Mouse (Mus musculus): ENCODE results near the gene Sgms1.
A peak's percentile ranks its signal among the peaks of the same experiment; 100 is the strongest.

Gene Sgms1

GRCm38 (mm10) chr19:32210450-32211292 is 178.8 kb downstream of the Sgms1 start:
- DNase-seq (ENCODE audit: low spot score): peak; percentile 95

- DNase-seq (ENCODE audit: low spot score): peak; percentile 68
Measured at GRCm38 (mm10) chr19:32210099-32210449, 179.4 kb downstream of the Sgms1 start.

- DNase-seq (ENCODE audit: low spot score): peak; percentile 78
Measured at GRCm38 (mm10) chr19:32202131-32203114, 187.1 kb downstream of the Sgms1 start.

GRCm38 (mm10) chr19:32199861-32200574 is 189.5 kb downstream of the Sgms1 start:
- DNase-seq (ENCODE audit: low spot score): peak; percentile 53

- DNase-seq (ENCODE audit: low spot score): no peak
Measured at GRCm38 (mm10) chr19:32199133-32199532, 190.4 kb downstream of the Sgms1 start.

- no peak for DNase-seq (ENCODE audit: low spot score)
Measured at GRCm38 (mm10) chr19:32198494-32199106, 190.9 kb downstream of the Sgms1 start.

- DNase-seq (ENCODE audit: low spot score): peak; percentile 38
Measured at GRCm38 (mm10) chr19:32196976-32197819, 192.3 kb downstream of the Sgms1 start.

- peak; percentile 79 for DNase-seq (ENCODE audit: low spot score)
Measured at GRCm38 (mm10) chr19:32196222-32196621, 193.3 kb downstream of the Sgms1 start.

- DNase-seq (ENCODE audit: low spot score): no peak
Measured at GRCm38 (mm10) chr19:32194863-32195262, 194.7 kb downstream of the Sgms1 start.

GRCm38 (mm10) chr19:32194074-32194473 is 195.4 kb downstream of the Sgms1 start:
- DNase-seq (ENCODE audit: low spot score): no peak

GRCm38 (mm10) chr19:32191596-32191995 is 197.9 kb downstream of the Sgms1 start:
- DNase-seq (ENCODE audit: low spot score): no peak

GRCm38 (mm10) chr19:32189961-32190360 is 199.6 kb downstream of the Sgms1 start:
- DNase-seq (ENCODE audit: low spot score): no peak

GRCm38 (mm10) chr19:32189036-32189436 is 200.5 kb downstream of the Sgms1 start:
- DNase-seq (ENCODE audit: low spot score): peak; percentile 55

- DNase-seq (ENCODE audit: low spot score): peak; percentile 71
Measured at GRCm38 (mm10) chr19:32186594-32187092, 202.9 kb downstream of the Sgms1 start.

GRCm38 (mm10) chr19:32183005-32183404 is 206.5 kb downstream of the Sgms1 start:
- no peak for DNase-seq (ENCODE audit: low spot score)

GRCm38 (mm10) chr19:32182471-32182870 is 207.0 kb downstream of the Sgms1 start:
- no peak for DNase-seq (ENCODE audit: low spot score)

GRCm38 (mm10) chr19:32181721-32182394 is 207.7 kb downstream of the Sgms1 start:
- peak; percentile 87 for DNase-seq (ENCODE audit: low spot score)

GRCm38 (mm10) chr19:32180756-32181674 is 208.5 kb downstream of the Sgms1 start:
- DNase-seq (ENCODE audit: low spot score): peak; percentile 89

GRCm38 (mm10) chr19:32179978-32180413 is 209.5 kb downstream of the Sgms1 start:
- peak; percentile 71 for DNase-seq (ENCODE audit: low spot score)

Data from lung, postnatal 25 days (tissue).